Mouse (Mus musculus) cerebellum, adult (tissue): ENCODE measurements around the gene Pfkp.
A peak's percentile ranks its signal among the peaks of the same experiment; 100 is the strongest.

Experiments
- ATAC-seq: cut with Nextera tagmentation; 2 replicates; pipeline ENCODE4 v1.9.2; 2017; ENCODE audit warnings: mild to moderate bottlenecking, moderate library complexity, mixed read lengths; ENCODE audit not compliant: insufficient number of reproducible peaks, low FRiP score, low TSS enrichment

Pfkp gene

DNA sequence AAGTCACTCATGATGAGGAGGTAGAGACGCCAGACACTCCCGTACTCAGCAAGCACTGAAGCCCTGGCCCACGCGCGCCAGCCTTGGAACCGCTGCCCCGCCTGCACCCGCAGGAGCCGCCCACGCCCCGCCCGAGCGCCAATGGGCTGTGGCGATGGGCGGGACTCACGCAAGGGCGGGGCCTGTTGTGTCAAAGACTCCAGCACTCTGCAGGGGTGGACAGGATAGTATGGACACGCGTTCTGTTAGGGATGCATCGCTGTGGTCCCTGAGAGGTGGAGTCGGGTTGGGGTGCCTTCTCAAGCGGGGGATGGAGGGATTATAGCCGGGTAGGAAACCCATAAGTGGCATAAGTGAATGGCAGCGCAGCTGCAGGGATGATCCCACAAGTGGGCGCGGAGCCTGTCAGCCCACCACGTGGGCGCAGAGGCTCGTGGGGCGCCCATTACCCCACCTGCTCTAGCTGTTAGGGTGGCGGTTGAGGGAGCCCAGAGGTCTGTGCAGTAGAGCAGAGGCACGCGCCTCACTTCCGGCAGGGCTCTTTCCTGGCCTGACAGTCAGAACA lies at the start of gene Pfkp:
Gene Pfkp (minus strand): TSS at position 109 of the 565 bp plus-strand sequence.
- ATAC-seq = peak; percentile 83

DNA sequence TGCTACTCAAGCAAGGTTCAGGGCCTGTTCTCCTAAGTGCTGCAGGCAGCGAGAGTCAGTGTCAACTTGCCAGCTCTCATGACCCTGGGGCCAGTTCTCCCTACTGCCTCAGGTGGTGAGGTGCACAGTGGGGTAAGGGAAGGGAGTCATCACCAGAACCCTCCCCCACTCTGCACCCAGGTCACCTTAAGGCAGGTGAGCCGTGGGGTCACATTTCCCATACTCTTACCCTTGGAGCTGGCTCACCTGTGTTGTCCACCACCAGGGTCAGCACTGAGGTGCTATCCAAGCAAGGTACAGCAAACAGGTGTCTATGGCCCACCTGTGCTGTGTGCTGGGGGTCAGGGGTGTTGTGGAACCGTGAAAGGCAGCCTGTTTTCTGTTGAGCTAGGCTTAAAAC lies 42.0 kb upstream of the Pfkp start:
- 0 out of 2 replicates have a peak, but pooled peaks have one; percentile 26 for ATAC-seq

DNA sequence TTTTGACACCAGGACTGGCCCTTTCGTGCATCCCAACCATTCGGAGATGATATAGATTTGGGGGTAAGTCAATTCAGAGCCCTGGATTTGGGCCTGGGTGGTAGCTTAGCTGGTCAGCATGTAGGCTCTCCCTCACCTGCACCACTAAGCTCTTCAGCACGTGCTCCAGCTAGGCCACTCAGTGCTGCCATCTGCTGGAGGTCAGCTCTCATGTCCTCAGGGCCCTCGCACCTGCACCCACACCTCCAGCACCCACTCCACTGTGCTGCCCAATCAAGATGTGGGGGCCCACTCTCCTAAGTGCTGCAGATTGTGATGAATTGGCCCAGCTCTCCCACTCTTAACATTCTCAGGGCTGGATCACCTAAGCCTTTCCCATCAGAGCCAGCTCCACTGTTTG lies 41.4 kb upstream of the Pfkp start:
- ATAC-seq = peak; percentile 68

DNA sequence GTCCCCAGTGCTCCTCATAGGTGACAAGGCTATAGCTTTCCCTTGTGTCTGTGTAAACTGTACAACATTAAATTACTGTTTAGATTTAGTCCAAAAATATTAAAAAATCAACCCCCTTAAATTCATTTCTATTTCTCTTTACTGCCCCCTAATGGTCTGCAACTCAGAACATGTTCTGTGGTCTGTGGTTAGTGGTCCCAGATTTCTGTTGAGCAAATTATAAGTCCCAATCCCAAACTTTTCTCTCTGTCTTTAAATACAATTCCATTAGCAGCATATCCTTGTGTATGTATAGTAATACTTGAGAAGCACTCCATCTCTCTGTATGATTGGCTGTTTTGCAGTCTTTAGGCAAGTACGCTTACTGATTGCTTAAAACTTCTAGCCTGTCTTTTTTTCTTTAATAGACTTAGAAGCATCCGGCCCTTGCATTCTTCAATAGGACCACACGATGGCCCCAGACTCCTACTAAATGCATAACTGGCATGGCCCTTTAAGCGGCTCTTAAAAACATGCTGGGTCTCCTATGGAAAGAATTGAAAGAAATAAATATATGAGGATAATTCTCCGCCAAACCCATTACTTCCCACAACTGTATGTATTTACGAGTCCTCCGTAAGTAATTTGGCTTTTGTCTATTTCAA lies 40.3 kb upstream of the Pfkp start:
- ATAC-seq = no peak

DNA sequence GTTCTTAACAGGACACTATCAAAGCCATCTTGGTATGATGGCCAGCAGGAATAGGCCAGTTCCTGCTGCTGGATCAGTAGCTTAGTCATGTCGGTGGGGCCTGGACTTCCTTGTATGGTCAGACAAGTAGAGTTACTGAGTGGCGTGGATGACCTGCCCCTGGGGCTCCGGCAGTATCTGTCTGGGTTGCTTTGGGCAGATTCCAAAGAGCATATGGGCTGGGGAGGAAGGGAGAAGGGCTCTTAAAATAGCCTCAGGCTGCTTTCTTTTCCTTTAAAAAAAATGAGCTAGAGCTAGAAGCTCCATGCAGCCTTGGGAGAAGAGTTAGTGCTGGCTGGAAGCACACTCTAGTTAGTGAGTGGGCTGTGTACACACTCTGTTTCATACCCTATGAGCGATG lies 18.3 kb upstream of the Pfkp start:
- ATAC-seq = peak; percentile 89

DNA sequence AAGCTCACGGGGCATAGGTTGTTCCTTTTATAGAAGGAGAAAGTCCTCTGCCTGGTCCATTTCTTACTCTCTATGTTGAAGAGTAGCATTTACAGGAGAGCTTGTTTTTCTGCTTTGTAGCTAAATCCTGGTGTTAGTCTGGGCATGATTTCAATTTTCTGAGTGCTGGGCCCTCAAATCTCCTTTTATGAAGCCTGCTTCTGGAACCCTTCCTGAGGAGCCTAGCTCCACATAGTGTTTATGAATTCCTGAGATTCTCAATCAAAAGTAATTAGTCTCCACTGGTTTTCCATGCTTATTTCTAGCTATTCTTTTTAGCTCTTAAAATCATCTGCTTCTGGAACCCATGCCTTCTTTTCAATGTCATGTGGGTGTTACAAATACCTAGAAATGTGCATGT lies 16.9 kb upstream of the Pfkp start:
- no peak for ATAC-seq

DNA sequence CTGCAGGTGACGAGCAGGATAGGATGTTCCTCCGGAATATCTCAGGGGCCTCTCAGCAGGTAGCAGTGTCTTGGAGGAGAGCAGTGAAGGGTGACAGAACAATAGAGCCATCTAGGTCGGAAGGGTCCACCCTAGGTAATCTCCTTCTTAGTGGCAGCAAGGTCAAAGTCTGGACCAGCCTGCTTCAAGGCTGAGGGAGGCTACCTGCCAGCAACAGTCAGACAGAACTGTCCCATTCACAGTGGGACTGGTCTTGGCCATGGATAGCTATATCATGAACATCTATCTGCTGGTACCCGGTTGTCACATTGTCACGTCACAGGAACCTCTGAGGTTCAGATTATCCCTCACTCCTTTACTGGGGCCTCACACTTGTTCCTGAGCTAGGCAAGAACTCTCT lies 15.6 kb upstream of the Pfkp start:
- no peak for ATAC-seq

DNA sequence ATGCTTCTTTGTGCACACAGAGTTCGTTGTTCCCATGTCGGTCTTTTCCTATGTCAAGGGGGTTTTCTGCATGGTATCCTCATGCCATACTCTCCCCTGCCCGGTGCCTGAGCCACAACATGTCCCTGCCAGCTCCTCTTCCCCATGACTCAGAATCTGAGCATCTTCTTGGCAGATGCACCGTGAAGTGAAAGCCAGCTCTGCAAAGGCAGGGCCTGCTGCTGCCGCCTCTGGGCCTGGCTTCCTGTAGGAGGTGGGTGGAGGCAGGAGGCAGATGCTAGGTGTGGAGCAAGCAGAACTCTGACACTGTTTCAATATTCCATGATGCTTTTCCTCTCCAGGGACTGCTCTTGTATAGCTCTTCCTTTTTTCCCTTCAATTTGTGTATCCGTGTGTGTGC lies 10.7 kb upstream of the Pfkp start:
- no peak for ATAC-seq

DNA sequence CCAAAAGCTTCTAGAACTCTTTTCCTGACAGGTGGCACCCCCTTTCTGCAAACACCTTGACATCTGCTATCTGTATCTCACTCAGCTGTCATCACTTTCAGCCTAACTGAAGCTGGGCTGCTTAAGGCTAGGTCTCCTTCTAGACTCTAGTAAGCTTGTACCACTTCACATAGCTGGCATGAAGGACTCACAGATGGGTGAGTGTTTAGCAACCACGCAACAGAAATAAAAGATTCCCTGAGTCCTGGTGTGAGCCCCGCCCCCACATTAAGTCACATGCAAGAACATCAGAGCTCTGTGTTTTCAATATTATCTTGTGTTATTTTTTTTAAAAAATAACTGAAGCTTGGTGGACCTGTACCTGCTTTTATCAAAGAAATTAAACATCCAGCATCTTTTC lies 8.7 kb upstream of the Pfkp start:
- ATAC-seq = no peak

DNA sequence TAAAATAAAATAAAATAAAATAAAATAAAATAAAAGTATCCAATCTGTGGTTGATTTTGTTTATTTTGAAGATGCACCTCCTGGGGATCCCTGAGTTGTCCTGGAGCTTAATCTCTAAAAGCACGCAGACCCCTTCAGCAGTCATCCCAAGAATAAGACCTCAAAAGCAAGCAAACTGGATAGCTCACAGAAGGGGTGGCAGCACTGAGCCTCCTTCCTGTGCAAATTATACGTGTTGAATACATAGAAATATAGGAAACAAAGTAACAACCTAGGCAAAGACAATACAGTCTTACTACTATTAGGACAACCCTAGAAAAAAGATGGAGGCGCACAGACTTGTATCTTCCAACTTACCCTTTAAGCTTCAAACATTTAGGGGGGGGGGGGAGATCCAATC lies 965 bp upstream of the Pfkp start:
- no peak for ATAC-seq

DNA sequence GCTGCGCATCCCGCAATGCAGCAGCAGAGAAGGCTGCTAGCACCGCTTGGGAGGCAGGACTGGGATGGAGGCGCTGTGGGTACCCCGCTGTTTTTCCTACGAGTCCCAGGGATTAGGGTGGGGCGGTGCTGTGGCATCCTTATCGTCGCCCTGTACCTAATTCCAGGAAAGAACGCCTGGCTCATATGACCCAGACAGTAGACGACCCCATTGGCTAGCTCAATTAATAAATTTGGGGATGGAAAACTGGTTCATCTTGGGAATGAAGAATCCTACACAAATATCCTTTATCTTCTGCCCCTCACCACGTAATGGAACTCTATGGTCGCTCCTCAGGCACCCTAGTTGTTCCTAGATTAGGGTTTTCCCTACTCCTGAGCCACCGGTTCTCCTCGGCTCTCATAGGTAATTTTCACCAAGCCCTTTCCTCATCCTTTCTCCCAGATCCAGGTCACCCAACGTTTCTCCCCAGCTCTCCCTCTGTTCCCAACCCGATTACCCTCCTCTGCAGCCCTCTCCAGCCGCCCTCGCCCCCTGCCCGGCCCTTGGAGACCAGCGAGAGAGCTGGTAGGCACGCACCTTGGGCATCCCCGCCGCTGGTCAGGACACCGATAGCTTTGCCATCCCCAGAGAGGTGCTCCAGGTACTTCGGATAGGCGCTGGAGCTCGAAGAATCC lies 447 bp downstream of the Pfkp start:
- no peak for ATAC-seq

DNA sequence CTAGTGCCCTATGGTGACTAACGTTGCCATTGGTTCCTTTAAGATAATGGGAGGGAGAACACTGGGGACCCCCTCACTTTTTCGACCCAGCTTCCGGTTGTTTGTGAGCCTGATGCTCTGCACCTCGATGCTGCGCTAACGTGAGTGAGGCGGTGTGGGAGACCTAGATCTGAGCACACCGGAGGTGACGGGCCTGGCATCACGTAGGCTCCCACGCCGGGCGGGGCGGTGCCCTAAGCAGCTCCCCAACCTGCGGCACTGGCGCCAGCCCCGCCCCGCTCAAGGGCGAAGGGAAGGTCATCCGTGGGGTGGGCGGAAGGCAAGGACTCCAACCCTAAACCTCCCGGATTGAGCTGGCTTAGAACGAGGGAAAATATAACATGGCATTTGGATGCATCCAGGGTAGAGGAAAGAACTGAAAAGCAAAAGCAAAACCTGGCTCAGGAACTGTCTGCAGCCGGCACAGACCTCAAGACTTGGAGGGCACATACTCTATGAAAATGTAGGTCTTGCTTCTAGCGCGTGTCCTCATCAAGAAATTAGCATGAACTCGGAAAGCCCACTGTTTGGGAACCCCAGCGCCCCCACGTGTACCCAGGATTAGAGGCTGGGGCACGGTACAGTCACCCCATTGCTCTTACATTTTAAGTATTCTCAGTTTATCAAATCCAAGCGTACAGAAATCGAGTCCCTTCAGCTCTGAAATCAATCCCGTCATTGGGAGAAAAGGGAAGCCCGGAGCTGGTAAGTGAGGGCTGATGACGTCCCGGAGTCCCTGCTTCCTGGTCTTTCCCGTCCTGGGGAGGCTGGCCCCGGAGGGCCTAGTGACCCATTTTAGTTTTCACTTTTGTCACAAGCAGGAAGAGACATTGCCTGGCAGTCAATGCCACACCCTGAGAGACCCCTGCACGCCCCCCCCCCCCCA lies 1.2 kb downstream of the Pfkp start:
- peak; percentile 73 for ATAC-seq

DNA sequence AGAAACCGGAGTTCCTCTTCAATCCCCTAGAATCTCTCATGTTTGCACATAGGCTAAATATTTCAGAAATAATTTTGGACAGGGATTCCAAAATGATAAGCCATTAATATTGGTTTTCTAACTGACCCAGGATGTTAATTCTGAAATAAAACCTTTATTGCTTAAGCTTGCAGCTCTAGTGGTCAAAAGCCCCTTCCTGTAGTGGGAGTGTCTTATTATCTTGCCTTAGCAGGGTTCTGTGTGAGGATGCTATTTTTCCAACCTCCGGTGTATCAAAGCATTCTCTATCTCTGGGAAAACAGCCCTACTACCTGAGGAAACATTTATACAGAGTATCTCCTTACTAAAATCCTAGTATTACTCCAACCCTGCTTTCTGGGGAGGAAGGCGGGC lies 1.9 kb downstream of the Pfkp start:
- ATAC-seq = no peak; the same call in 1 of the 2 replicates

DNA sequence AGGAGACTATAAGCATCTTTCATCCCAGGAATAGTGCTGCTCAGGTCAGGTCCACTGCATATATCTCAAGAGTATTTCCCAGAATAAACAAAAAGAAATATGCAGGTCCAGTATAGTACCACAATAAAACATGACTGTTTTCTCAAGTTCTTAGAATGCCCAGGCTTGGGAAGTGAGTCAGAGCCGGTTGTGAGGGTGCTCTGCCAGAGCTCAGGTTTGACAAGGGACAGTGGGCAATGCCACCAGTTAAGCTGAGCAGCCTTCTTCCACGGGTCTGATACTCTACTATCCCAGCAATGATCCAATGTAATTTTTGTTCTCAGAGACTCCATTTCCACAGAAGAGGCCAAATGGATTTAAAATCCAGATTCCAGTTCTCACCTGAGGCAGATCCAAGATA lies 2.3 kb downstream of the Pfkp start:
- ATAC-seq = no peak

DNA sequence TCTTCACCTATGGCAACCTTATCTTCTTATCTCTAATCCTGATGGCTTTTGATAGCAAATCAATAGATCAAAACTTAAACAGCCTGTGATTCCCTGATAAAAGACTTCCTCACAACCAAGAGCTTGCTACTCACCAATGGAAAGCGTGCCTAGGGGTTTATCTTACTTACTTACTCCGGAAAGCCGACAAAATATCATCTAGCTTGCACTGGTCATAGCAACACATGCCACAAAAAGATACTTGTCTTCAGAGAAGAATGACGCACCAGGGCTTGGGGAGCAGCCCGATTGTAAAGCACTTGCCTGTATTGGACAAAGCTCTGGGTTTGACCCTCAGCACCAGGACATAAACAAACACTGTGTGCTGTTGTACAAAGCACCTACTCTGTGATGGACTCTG lies 4.6 kb downstream of the Pfkp start:
- no peak for ATAC-seq

DNA sequence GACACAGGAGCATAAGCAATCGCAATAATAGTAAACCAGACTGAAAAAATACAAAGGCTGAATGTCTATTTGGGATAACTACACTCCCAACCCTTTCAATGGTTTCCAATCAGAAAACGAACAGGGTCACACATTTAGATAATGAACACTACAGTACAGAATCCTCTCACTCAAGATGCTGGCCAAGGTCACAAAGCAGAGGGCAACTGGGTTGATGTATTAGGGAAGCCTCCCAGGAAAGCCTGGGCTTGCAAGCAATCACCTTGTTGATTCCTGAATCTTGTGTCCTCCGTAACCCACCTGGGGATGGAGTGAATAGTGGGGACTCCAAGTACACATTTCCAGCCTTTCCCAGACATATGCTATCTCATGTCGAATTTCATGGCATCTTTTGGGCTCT lies 5.6 kb downstream of the Pfkp start:
- no peak for ATAC-seq

DNA sequence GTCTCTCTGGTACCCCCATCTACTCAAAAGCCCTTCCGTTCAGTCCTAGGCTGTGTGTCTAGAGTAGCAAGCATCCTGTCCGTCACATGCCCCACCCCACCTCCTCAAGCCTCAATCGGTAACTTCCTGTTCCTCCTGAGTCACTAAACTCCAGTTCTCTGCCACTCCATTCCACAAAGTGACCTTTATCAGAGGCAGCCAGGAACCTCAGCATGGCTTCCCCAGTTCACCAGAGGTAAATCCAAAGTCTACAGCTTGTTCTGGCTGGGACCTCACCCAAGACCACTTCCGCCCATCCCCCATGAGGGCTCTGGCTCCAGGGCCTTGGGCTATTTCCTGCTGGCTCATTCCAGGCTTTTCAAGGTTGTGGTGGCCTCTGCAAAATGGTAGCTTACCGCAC lies 6.1 kb downstream of the Pfkp start:
- no peak for ATAC-seq

DNA sequence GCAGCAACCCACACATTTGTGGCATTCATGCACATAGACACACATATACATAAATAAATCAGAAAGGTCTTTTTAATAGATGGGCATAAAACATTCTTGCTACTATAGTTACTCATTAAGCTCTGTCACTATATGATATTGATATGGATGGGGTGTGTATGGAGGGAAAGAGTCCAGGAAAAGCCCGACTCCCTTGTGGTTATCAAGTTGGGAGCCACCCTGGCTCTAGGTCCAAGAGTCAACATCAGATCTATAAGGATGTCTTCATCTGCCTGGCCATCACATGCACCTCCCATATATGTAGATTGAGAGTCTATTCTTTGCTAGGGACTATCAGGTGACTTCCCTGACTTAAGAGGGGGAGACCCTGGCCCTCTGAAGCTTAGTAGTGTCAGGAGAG lies 7.1 kb downstream of the Pfkp start:
- no peak for ATAC-seq

DNA sequence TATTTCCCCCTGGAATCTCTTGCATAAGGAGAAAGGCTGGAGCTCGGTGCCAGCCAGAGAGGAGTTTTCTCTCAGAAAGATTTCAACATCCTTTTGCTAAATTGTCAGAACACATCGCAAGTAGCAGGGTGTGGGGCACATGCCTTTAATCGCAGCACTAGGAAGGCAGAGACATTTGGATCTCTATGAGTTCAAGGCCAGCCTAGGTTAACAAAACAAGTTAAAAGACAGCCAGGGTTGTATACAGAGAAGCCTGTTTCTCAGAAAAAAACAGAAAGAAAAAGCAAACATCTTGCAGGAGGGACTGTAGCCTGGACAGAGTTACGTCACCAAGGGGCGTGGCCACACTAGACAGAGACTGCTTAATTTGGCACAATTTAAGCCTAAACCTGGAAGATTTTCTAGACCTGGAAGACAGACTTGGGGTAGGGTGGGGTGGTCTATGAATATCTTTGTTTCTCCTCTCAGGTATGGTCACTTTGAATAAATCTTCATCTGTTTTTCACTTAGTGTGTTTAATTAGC lies 9.0 kb downstream of the Pfkp start:
- no peak for ATAC-seq

DNA sequence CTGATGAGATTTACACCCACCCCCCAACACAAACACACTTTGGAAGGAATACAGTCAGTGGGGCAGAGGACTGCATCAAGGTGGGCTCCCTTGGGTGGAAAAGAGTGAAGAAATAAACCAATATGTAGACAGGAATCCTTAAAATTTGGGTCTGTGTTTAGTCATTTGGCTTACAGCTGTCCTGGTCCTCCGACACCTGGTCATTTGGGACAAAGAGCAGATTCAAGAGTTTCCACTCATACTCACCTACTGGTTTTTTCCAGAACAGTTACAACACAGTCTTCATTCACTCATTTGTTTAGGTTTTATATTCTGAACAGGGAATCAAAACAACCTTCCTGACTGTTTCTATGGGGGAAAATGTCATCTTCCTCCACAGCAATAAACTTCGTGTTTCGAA lies 9.6 kb downstream of the Pfkp start:
- ATAC-seq = no peak

DNA sequence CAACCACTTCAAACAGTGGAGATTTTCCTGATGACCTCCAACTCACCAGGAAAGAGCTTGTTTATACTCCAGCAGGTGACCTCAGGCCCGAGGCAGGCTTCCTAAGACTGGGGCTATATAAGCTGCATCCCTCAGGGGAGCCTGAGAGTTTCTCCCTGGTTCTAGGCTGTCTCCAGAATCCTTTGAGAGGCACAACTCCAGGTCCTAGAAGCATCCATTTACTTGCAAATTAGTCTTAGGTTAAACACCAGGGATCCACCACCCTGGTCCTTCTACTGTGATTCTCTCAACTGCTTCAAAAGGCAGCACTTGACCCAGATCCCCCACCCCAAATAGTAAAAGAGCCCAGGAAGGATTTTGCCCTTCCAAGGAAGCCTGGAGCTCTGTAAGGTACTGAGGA lies 10.2 kb downstream of the Pfkp start:
- ATAC-seq = no peak
